Comparison of ENCODE assay signal across 17 mouse cellular contexts in genomic region chr4:16065026-16065425, GRCm38 (mm10).
DNase-seq lines count a peak whose midpoint lies in the region; ATAC-seq and TF ChIP-seq lines count a peak whose summit lies in the region.
"Had no signal": no experiment of that assay in that cellular context is flagged by ENCODE, and none has a peak within 500 bp of the region (broad histone marks: within the 10 kb centered on the region; RNA-seq: fewer than 3 reads in every experiment).

No protein-coding gene starts in this region.

- 64% methylated on average over 3 of the region's 3 CpGs for whole genome bisulfite sequencing in hindbrain, embryonic 14.5 days

- H3K27me3 ChIP-seq in hindbrain, embryonic 14.5 days (ENCODE audit: control insufficient read depth, insufficient read depth, low read length) = no peaks in the 10 kb centered on the region
- H3K27me3 ChIP-seq: heart, embryonic 12.5 days; midbrain, embryonic 13.5 days; neural tube, embryonic 12.5 days had no signal

- H3K4me2 ChIP-seq in hindbrain, embryonic 14.5 days (replicated peaks) = no peak overlapping the region
- H3K4me2 ChIP-seq: heart, embryonic 12.5 days; liver, embryonic 11.5 days; midbrain, embryonic 13.5 days; neural tube, embryonic 12.5 days had no signal

- H3K4me3 ChIP-seq in gastrocnemius, adult 2 months = no peak overlapping the region
- no peak overlapping the region for H3K4me3 ChIP-seq in hindbrain, embryonic 14.5 days (replicated peaks; ENCODE audit: low read length)
- H3K4me3 ChIP-seq: heart, embryonic 12.5 days; hindbrain, embryonic 10.5 days; midbrain, embryonic 13.5 days; neural tube, embryonic 12.5 days had no signal

- DNase-seq in gastrocnemius, adult 2 months = peak; percentile 22
- DNase-seq in gastrocnemius, postnatal 4 days (ENCODE audit: low spot score in 2 of 2) = no peak
- peak; percentile 25 for DNase-seq in ovary, postnatal 36 days (ENCODE audit: low spot score)
- no peak for DNase-seq in ovary, postnatal 10 days (ENCODE audit: low spot score)
- DNase-seq in adrenal gland, postnatal 36 days = peak; percentile 37 to 40
- no peak for DNase-seq in natural killer cell, adult 2 months (ENCODE audit: low spot score in 2 of 2)
- no peak for DNase-seq in hindbrain, embryonic 14.5 days (ENCODE audit: low spot score)
- DNase-seq: lung, postnatal 10 days; right cerebral cortex, postnatal 25 days; thymus, postnatal 4 days had no signal

- no peaks in the 10 kb centered on the region for H3K9me3 ChIP-seq in hindbrain, embryonic 14.5 days (ENCODE audit: control insufficient read depth, low read length)
- H3K9me3 ChIP-seq: heart, embryonic 12.5 days; hindbrain, embryonic 10.5 days; midbrain, embryonic 13.5 days; neural tube, embryonic 12.5 days had no signal

- H3K4me1 ChIP-seq in hindbrain, embryonic 14.5 days (replicated peaks; ENCODE audit: control insufficient read depth, insufficient read depth, low read length) = no peaks in the 10 kb centered on the region
- H3K4me1 ChIP-seq: heart, embryonic 12.5 days; hindbrain, embryonic 10.5 days; midbrain, embryonic 13.5 days; neural tube, embryonic 12.5 days had no signal

- intact Hi-C loops in gastrocnemius, adult 2 months (cut with DNase I) = loop anchor here (5.0 kb wide), 1 partner anchor 78 kb away; no protein-coding TSS in a partner anchor

- H3K9ac ChIP-seq in hindbrain, embryonic 14.5 days = no peak overlapping the region
- H3K9ac ChIP-seq: heart, embryonic 12.5 days; midbrain, embryonic 13.5 days; neural tube, embryonic 12.5 days had no signal

- no peaks in the 10 kb centered on the region for H3K36me3 ChIP-seq in hindbrain, embryonic 14.5 days (replicated peaks; ENCODE audit: control insufficient read depth, insufficient read depth)
- H3K36me3 ChIP-seq: heart, embryonic 12.5 days; hindbrain, embryonic 10.5 days; midbrain, embryonic 13.5 days; neural tube, embryonic 12.5 days had no signal

- H3K27ac ChIP-seq in gastrocnemius, adult 2 months = peak overlapping the region; percentile 38; the same call in 1 of the 2 replicates
- no peak overlapping the region for H3K27ac ChIP-seq in hindbrain, embryonic 14.5 days
- H3K27ac ChIP-seq: hindbrain, embryonic 10.5 days; midbrain, embryonic 13.5 days; neural tube, embryonic 12.5 days had no signal

- ATAC-seq in hindbrain, embryonic 14.5 days (ENCODE audit: low FRiP score) = no peak
- ATAC-seq: forebrain, embryonic 14.5 days; intestine, embryonic 16.5 days; midbrain, embryonic 13.5 days had no signal

- TF ChIP-seq CTCF in gastrocnemius, adult 2 months (IDR thresholded peaks at IDR 0.05) = no peak

Comparison
In these comparisons a context has a peak if more than half of its experiments do, and no peak if none do; other contexts are left out.
1. DNase-seq: peak in gastrocnemius, adult 2 months (single experiment), ovary, postnatal 36 days (single experiment) and adrenal gland, postnatal 36 days (2 of 2); none in gastrocnemius, postnatal 4 days (0 of 2), ovary, postnatal 10 days (single experiment), natural killer cell, adult 2 months (0 of 2) and hindbrain, embryonic 14.5 days (single experiment).